Mouse (Mus musculus) erythroid progenitor cell, adult 5-6 weeks (primary cell): ENCODE data around the gene Tmem54. TPM values are rescaled to one million over a fixed set of nuclear protein-coding genes. Genes with fewer than 3 reads are reported as not detected.

Source experiments
- ATAC-seq: replicated peaks from 2 replicates; pipeline ENCODE4 v1.8.0; 2016; ENCODE audit warnings: moderate number of reproducible peaks, mild to moderate bottlenecking, moderate TSS enrichment, inconsistent platforms; ENCODE audit not compliant: poor library complexity, low FRiP score, severe bottlenecking
- total RNA-seq, 2 experiments: library from RNA; stranded (forward) in 1 of 2; stranded (reverse) in 1 of 2; fragments of 150-400 nt in 1 of 2; fragments of 186-747, 209-891 nt in 1 of 2; gene quantifications; 2 replicates each; pipeline versions ENCODE4 v1.2.3 to v1.2.4; 2015 to 2017; ENCODE audit warnings: low replicate concordance in 2 of 2

The Tmem54 gene
- total RNA-seq, 2 experiments from 2014 or later, result not detected

- ATAC-seq, result no peak
Observed at GRCm38 (mm10) chr4:129124652-129125146, 19.4 kb downstream of the Tmem54 start.

- no peak for ATAC-seq
Observed at GRCm38 (mm10) chr4:129125736-129126451, 20.5 kb downstream of the Tmem54 start.

GRCm38 (mm10) chr4:129128582-129129338 lies 23.4 kb downstream of the Tmem54 start:
- ATAC-seq, result no peak

GRCm38 (mm10) chr4:129129387-129129786 lies 24.0 kb downstream of the Tmem54 start:
- ATAC-seq, result no peak

GRCm38 (mm10) chr4:129130149-129130548 lies 24.8 kb downstream of the Tmem54 start:
- ATAC-seq, result 0 out of 2 replicates have a peak, but pooled peaks have one; percentile 32

- ATAC-seq, result no peak
Observed at GRCm38 (mm10) chr4:129130755-129131303, 25.5 kb downstream of the Tmem54 start.

- ATAC-seq, result no peak
Observed at GRCm38 (mm10) chr4:129134799-129135585, 29.6 kb downstream of the Tmem54 start.

GRCm38 (mm10) chr4:129135637-129136036 lies 30.3 kb downstream of the Tmem54 start:
- ATAC-seq, result no peak

GRCm38 (mm10) chr4:129136189-129136578 lies 30.8 kb downstream of the Tmem54 start:
- no peak for ATAC-seq

GRCm38 (mm10) chr4:129136579-129137391 lies 31.4 kb downstream of the Tmem54 start, which contains the start of gene Fndc5:
Gene Fndc5 (plus strand): TSS chr4:129136999.
- no peak for ATAC-seq

- no peak for ATAC-seq
Observed at GRCm38 (mm10) chr4:129137392-129138321, 32.3 kb downstream of the Tmem54 start.

- ATAC-seq, result peak; percentile 91
Observed at GRCm38 (mm10) chr4:129139642-129140041, 34.3 kb downstream of the Tmem54 start.

GRCm38 (mm10) chr4:129140808-129141207 lies 35.5 kb downstream of the Tmem54 start:
- ATAC-seq, result no peak

- ATAC-seq, result no peak
Observed at GRCm38 (mm10) chr4:129141560-129142438, 36.5 kb downstream of the Tmem54 start.

- no peak for ATAC-seq
Observed at GRCm38 (mm10) chr4:129142439-129143045, 37.2 kb downstream of the Tmem54 start.

GRCm38 (mm10) chr4:129143509-129143908 lies 38.2 kb downstream of the Tmem54 start:
- no peak for ATAC-seq
